Mouse (Mus musculus): ENCODE results near the gene Atf7. TPM values are rescaled to one million over a fixed set of nuclear protein-coding genes. Genes with fewer than 3 reads are reported as not detected.
"Not testable (repeated sequence)": the region's sequence is repeated elsewhere in the genome, so short reads cannot be mapped to it uniquely, and the experiment has no call there.

Atf7 gene
- polyA plus RNA-seq, 1 experiment from 2014 or later = 43.5 TPM

- Histone ChIP-seq H3K4me2 (peak overlapping the region; percentile 63), H3K4me3 (ENCODE audit: low read depth, low read length) (peak overlapping the region; percentile 77), H3K4me1 (ENCODE audit: insufficient read depth) (peaks cover 16% of the 10 kb centered on the region), H3K9ac (peak overlapping the region; percentile 16), H3K9me3 (ENCODE audit: low read depth, low read length) (no peaks in the 10 kb centered on the region), H3K27ac (ENCODE audit: low read depth) (no peak overlapping the region), H3K27me3 (ENCODE audit: insufficient read depth, low read length) (no peaks in the 10 kb centered on the region), H3K36me3 (ENCODE audit: insufficient read depth) (peaks cover 48% of the 10 kb centered on the region)
- DNase-seq = no peak
- 82% methylated on average over 8 of the region's 8 CpGs for WGBS
- no peak for TF ChIP-seq CTCF (IDR thresholded peaks at IDR 0.05; ENCODE audit: low read depth)
- ATAC-seq (ENCODE audit: insufficient read depth) = no peak
Observed at GRCm38 (mm10) chr15:102669571-102669970, 44.3 kb upstream of the Atf7 start.

- Histone ChIP-seq H3K4me2 (no peak overlapping the region), H3K27ac (ENCODE audit: low read depth) (0 out of 2 replicates have a peak overlapping the region, but pooled peaks have one; percentile 40), H3K4me3 (ENCODE audit: low read depth, low read length) (no peak overlapping the region), H3K9me3 (ENCODE audit: low read depth, low read length) (no peaks in the 10 kb centered on the region), H3K9ac (no peak overlapping the region), H3K27me3 (ENCODE audit: insufficient read depth, low read length) (no peaks in the 10 kb centered on the region), H3K36me3 (ENCODE audit: insufficient read depth) (peaks cover 85% of the 10 kb centered on the region), H3K4me1 (ENCODE audit: insufficient read depth) (peaks cover 7% of the 10 kb centered on the region)
- 39% methylated on average over 4 of the region's 4 CpGs for WGBS
- peak; percentile 84 for TF ChIP-seq CTCF (IDR thresholded peaks at IDR 0.05; ENCODE audit: low read depth)
- ATAC-seq (ENCODE audit: insufficient read depth) = 0 out of 2 replicates have a peak, but pooled peaks have one; percentile 22
- DNase-seq = peak; percentile 77
Observed at GRCm38 (mm10) chr15:102665494-102665893, 40.2 kb upstream of the Atf7 start.

- peaks cover 86% of the 10 kb centered on the region for H3K36me3 ChIP-seq (ENCODE audit: insufficient read depth)
- H3K9ac ChIP-seq = no peak overlapping the region
- H3K27me3 ChIP-seq (ENCODE audit: insufficient read depth, low read length) = no peaks in the 10 kb centered on the region
- H3K4me2 ChIP-seq = no peak overlapping the region
- no peak for ATAC-seq (ENCODE audit: insufficient read depth)
- no peaks in the 10 kb centered on the region for H3K9me3 ChIP-seq (ENCODE audit: low read depth, low read length)
- H3K4me3 ChIP-seq (ENCODE audit: low read depth, low read length) = no peak overlapping the region
- H3K4me1 ChIP-seq (ENCODE audit: insufficient read depth) = no peaks in the 10 kb centered on the region
- no peak overlapping the region for H3K27ac ChIP-seq (ENCODE audit: low read depth)
- TF ChIP-seq CTCF (IDR thresholded peaks at IDR 0.05; ENCODE audit: low read depth) = no peak
- DNase-seq = no peak
- 86% methylated on average over 8 of the region's 8 CpGs for WGBS
Observed at GRCm38 (mm10) chr15:102663825-102664224, 38.6 kb upstream of the Atf7 start.

GRCm38 (mm10) chr15:102662601-102663000, 37.3 kb upstream of the Atf7 start:
- ATAC-seq (ENCODE audit: insufficient read depth); H3K9ac ChIP-seq; H3K4me3 ChIP-seq (ENCODE audit: low read depth, low read length); H3K4me2 ChIP-seq; H3K27ac ChIP-seq (ENCODE audit: low read depth); H3K9me3 ChIP-seq (ENCODE audit: low read depth, low read length); H3K27me3 ChIP-seq (ENCODE audit: insufficient read depth, low read length); H3K4me1 ChIP-seq (ENCODE audit: insufficient read depth): not testable (repeated sequence)
- H3K36me3 ChIP-seq (ENCODE audit: insufficient read depth) = peaks cover 76% of the 10 kb centered on the region
- peak; percentile 63 for DNase-seq
- WGBS = no CpG with 5 or more reads among the region's 2 CpGs

GRCm38 (mm10) chr15:102657926-102658381, 32.7 kb upstream of the Atf7 start:
- Histone ChIP-seq H3K4me2 (peak overlapping the region; percentile 21; the same call in 1 of the 2 replicates), H3K27ac (ENCODE audit: low read depth) (peak overlapping the region; percentile 97), H3K27me3 (ENCODE audit: insufficient read depth, low read length) (no peaks in the 10 kb centered on the region), H3K9me3 (ENCODE audit: low read depth, low read length) (no peaks in the 10 kb centered on the region), H3K4me1 (ENCODE audit: insufficient read depth) (peaks cover 14% of the 10 kb centered on the region), H3K36me3 (ENCODE audit: insufficient read depth) (peaks cover 29% of the 10 kb centered on the region), H3K9ac (no peak overlapping the region), H3K4me3 (ENCODE audit: low read depth, low read length) (no peak overlapping the region)
- 24% methylated on average over 3 of the region's 3 CpGs for WGBS
- peak; percentile 50 for DNase-seq
- peak; percentile 28 for ATAC-seq (ENCODE audit: insufficient read depth)
- no peak for TF ChIP-seq CTCF (IDR thresholded peaks at IDR 0.05; ENCODE audit: low read depth)

- WGBS = 5% methylated on average over 4 of the region's 4 CpGs
- ATAC-seq (ENCODE audit: insufficient read depth) (peak; percentile 92), DNase-seq (peak; percentile 85)
- TF ChIP-seq CTCF (IDR thresholded peaks at IDR 0.05; ENCODE audit: low read depth) = no peak
- H3K27me3 ChIP-seq (ENCODE audit: insufficient read depth, low read length) = no peaks in the 10 kb centered on the region
- peak overlapping the region; percentile 97 for H3K27ac ChIP-seq (ENCODE audit: low read depth)
- 0 out of 2 replicates have a peak overlapping the region, but pooled peaks have one; percentile 5 for H3K9ac ChIP-seq
- H3K36me3 ChIP-seq (ENCODE audit: insufficient read depth) = peaks cover 17% of the 10 kb centered on the region
- H3K4me2 ChIP-seq = peak overlapping the region; percentile 21; the same call in 1 of the 2 replicates
- no peaks in the 10 kb centered on the region for H3K9me3 ChIP-seq (ENCODE audit: low read depth, low read length)
- H3K4me1 ChIP-seq (ENCODE audit: insufficient read depth) = peaks cover 14% of the 10 kb centered on the region
- H3K4me3 ChIP-seq (ENCODE audit: low read depth, low read length) = no peak overlapping the region
Observed at GRCm38 (mm10) chr15:102656658-102657057, 31.4 kb upstream of the Atf7 start.

- not testable (repeated sequence) for H3K4me1 ChIP-seq (ENCODE audit: insufficient read depth); H3K9me3 ChIP-seq (ENCODE audit: low read depth, low read length); H3K27ac ChIP-seq (ENCODE audit: low read depth); DNase-seq; H3K27me3 ChIP-seq (ENCODE audit: insufficient read depth, low read length); H3K36me3 ChIP-seq (ENCODE audit: insufficient read depth); H3K4me2 ChIP-seq; H3K4me3 ChIP-seq (ENCODE audit: low read depth, low read length); H3K9ac ChIP-seq; ATAC-seq (ENCODE audit: insufficient read depth)
- 81% methylated on average over 8 of the region's 9 CpGs for WGBS
Observed at GRCm38 (mm10) chr15:102651928-102652660, 26.8 kb upstream of the Atf7 start.
